Mouse (Mus musculus) adrenal gland, adult 2 months (tissue): ENCODE data around the gene Pcnx. TPM values are rescaled to one million over a fixed set of nuclear protein-coding genes. Genes with fewer than 3 reads are reported as not detected.

ENCODE experiments used
- DNase-seq: peaks from one replicate; pipeline ENCODE4 v3.0.0; 2021
- polyA plus RNA-seq: library from polyadenylated mRNA; depleted of rRNA; stranded (reverse); fragments of >200 nt; gene quantifications from 2 replicates; pipeline ENCODE4 v1.2.3, GENCODE M21; 2012
- total RNA-seq, 2 experiments: library from RNA; stranded (reverse); gene quantifications; 2 replicates each; pipeline ENCODE4 v1.2.3; 2021

The Pcnx gene
- total and polyA plus RNA-seq, 3 experiments = 23.4 to 56.5 (median 48.7) TPM

DNA sequence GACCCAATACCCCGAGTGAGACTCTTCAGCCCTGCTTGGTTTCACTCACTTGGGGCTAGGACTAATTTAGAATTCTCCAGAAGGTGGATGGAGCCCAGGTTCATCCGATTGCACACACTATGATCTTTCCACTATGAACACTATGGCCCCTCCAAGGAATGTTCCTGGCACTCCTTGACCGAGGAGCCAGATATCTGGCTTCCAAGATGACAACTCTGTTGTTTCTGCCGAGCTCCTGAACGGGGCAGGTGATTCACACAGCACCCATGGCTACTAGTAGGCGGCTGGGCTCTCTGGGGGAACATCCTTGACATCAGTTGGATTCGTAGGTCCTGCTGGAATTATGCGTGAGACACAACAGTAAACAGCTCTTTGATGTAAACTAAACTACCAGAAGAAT is 4.8 kb upstream of the Pcnx start:
- no peak for DNase-seq

DNA sequence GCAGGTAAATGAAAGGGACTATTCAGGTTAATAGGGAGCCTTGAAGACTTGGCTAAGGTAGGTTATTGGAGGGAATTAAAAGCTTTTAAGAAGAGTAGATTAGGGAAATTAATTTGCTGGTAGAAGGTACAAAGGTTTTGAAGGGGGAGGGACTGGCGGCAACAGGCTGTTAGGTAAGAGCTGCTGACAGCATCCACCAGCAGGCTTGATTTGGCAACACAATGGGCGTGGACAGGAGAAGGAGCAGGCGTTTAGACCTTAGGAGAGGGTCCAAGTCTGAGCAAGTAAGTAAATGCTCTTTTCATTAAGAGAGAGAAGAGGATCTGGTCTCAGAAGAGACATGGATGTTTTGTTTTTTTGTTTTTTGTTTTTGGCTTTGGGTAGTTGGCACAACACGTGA is 3.1 kb upstream of the Pcnx start:
- DNase-seq = peak; percentile 49

DNA sequence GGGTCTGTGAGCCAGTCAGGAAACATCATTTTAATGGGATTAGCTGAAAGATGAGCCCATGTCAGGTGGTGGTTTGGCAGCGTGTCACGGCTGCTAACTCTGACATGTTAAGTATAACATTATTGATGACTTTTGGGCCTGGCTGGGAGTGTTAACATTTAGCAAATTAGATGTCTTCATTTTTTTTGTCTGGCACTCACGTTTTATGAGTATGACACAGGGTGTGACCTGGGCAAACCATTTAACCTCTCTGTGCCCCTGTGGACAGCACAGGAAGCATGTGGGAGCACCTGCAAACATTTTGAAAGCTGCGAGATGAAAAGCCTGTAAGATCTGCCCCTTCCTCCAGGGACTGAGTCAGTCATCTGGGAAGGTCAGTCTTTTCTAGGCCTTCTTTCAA is 2.6 kb upstream of the Pcnx start:
- DNase-seq = peak; percentile 57

DNA sequence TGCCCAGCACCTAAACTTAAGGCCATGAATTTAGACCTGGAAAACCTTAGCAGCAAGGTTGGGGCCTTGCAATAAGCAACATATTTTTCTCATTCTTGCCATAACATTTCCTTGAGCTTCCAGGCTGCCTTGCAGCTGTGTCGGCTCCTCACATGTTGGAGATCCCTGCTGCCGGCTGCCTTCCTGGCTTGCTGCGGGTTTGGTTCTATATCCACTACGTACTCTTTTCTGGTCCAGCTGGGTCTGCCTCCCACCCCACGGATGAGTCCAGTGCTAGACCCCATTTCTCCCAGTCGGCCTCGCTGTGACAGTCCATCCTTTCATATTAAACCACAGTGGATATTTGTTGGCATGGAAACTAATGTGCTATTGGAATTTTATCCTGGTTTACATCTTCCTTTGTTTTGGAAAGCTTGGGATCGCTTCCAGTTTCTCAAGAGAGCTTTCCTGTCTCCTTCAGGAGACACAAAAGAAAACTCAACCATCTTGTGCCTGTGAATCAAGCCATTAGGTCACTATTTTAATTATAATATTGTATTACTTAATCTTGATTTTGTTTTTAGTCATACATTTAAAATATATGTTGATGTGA is 1.7 kb upstream of the Pcnx start:
- DNase-seq = no peak

DNA sequence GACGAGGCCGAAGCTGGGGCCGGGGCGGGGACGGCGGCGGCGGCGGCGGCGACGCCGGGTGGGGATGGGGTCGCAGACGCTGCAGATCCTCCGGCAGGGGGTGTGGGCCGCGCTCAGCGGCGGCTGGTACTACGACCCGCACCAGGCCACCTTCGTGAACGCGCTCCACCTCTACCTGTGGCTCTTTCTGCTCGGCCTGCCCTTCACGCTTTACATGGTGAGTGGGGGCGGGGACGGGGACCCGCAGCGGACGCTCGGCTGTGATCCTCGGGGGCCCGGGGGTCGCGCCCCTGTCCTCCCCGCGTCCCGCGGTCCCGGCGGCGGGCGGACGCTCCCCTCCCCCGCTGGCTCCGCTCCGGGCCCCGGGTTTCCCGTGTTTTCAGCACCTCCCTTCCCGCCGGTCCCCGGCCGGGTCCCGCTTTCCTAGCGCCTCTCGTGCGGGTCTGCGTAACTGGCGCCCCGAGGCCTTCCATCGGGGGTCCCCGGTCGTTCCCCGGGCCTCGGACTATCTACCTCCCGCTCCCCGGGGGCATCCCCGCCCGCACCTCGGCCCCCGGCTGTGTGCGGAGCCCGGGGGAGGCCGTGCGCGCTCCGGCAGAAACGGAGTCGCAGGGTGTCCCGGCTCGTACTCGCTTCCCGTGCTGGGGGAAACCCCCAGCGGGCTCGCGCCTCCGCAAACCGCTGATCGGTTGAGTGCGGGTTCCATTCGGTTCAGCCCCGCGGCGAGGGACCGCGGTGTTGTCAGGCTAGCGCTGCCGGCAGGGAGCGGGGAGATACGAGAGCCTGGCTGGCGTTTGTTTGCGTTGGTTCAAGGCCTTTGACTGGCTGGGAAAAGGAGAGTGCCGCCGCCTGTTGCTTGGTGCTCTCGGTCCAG is 722 bp downstream of the Pcnx start:
- peak; percentile 86 for DNase-seq

DNA sequence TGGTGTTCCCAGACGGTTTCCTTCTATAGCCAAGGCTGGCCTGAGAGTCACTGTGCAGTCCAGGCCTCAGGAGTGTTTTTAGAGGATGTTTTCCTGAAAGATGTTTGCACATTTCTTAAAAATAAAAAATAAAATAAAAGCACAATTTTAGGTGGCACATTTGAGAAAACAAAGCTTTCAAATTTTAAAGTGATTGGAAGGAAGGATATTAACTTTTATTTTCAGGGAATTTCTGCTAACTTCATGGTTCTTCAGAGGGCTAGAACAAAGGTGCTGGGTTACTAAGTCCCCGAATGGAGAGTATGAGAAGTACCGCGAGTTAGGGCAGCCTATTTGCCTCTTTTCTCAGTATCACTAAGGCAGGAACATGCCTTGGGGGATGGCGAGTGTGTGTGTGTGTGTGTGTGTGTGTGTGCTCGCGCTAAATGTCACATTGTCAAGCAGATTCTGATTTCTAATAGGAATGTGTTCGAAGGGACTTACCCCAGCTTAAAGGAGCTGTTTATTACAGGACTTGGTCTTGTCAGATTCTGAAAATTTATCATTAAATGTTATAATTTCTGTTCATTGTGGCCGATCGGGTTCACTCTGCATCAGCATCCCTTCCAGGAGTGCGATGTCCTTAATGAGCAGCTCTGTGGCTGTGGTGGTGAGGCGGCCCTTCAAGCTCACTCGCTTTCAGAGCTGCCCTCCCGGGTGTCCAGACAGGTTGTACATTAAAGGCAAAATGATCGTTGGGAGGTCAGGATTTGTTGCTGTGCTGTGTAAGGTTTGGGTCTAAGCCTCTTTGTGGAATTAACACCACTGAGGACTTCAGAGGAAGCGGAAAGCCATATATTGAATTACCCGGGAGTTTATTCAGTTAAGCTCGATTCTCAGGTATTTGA is 1.6 kb downstream of the Pcnx start:
- DNase-seq = no peak

DNA sequence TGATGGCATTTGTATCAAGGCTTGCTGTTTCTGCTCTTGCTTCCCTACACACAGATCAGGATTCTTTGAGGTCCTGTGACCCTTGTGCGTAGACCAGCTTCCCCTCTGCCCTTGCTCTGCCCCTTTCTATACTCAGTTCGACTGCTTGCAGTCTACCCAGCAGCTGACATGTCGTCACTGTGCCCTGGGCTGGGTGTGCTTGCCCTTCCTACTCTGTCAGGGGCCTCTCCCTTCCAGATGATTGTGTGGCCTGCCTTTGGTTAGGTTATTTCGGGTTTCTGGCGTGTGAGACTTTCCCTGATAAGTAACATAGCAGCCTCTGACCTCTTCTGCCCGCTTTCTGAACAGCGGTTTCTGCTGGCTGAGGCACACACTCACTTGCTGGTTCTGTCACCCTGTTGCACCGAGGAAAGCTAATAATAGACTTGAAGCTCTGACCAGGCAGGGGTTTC is 2.6 kb downstream of the Pcnx start:
- DNase-seq = peak; percentile 14

DNA sequence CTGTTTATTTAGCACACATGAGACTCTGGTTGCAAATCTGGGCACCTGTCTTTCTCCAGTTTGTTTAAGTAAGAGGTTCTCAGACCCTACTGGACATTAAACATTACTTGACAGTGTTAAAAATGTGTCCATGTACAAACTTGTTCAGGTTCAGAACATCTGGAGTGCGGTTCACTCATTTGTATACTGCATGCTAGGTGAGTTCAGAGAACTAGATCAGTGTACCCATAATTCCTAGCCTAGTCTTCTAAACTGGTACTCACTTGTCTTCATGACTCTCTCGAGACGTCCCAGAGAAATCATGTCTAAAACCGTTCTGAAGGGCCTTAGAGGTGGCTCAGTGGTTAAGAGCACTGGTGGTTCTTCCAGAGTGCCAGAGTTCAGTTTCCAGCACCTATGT is 4.1 kb downstream of the Pcnx start:
- DNase-seq = no peak

DNA sequence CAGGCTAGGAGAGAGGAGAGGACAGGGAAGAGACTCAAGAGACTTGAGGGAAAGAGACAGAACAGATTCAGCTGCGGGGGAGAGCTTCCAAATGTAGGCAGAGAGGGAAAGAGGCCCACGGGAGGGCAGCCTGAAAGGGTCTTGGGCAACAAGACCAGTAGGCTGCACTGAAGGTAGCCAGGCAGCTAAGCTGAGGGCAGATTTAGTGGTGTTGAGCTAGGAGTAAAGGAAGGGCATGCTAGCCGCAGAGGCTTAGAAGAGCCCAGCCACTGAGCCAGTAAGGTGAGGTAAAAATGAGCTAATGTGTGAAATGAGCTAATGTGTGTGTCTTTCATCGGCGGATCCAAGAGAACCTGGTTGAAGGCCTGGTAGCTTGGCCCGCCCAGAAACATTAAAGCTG is 5.4 kb downstream of the Pcnx start:
- DNase-seq = no peak

DNA sequence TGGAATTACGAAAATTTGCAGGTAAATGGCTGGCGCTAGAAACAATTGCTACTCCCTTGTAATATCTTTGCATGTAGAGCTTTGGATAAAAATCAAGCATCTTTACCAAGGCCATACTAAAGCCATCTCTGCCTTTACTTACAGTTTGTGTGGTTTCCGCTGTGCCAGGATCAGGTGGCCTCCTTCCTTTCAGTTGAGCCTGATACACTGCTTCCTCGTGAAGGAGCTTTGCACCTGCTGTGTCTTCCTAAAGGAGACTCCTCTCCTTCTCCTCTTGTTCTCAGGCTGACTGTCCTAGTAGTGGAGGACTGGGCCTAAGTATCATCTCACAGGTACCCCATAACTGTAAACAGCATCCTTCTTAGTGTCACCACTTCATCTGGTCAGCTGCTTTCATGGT is 7.5 kb downstream of the Pcnx start:
- no peak for DNase-seq

DNA sequence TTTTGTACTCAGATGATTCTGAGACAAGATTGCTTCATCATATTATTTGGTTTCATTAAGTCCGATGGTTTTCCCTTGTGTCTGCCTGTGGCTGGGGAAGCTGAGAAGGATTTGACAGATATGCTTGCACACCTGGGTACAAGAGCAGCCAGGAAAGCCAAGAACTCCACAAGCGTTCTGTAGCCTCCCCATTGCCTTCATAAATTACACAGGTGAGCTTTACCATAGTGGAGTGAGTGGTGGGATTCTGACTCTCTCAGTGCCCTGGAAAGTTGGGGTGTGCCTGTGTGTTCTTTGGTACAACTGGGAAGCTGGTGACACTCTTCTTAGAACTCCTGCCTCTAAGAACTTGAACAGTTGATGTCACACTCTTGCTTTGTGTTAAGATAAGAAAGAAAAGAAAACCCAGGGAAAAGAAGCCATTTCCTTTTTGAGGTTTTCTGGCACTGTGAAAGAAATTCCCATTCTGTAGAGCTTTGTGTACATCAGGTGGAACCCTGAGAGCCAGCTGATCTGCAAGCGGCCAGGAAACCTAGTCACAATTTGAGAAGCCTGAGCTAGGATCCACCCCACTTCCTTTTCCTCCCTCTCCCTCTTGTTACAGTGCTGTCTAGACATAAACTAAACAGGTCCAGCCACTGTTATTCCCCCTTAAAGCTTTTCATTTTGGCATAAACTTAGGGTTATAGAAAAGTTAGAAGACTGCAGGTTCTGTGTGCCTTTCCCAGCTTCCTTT is 9.6 kb downstream of the Pcnx start:
- DNase-seq = no peak

DNA sequence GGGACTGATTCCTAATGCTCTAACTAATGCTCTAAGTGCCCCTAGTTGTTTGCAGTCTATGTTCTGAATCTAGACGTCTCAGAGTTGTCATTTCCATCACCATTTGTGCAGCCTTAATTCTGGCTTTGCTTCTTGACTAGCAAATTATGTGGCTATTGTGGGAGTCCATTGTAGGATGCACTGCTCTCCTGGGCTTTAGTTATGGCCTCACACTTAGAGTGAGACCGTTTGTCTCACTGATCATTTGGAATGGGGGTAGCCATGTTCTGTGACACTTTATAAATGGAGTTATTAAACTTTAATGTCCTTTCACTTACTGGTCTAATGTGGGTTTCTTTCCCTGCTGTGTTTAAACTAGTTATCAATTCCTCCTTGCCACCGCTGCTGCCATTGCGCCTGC is 13.5 kb downstream of the Pcnx start:
- DNase-seq = no peak

DNA sequence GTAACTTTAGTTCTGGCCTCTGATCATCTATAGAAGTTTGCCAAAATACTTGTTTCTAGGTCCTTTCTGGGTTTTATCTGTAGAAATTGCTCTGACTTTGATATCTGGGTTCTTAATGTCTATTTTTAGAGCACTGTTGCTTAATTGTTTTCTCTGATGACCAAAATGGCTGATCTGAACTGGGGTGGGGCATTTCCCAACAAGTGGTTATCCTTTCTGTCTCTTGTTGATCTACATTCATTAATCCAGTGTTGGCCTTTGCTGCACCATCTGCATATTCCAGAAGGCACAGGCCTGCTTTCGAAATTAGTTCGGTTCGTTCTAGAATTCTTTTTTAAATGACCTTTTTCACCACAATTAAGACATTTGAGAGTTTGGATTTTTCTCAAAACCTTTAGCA is 20.3 kb downstream of the Pcnx start:
- DNase-seq = no peak

DNA sequence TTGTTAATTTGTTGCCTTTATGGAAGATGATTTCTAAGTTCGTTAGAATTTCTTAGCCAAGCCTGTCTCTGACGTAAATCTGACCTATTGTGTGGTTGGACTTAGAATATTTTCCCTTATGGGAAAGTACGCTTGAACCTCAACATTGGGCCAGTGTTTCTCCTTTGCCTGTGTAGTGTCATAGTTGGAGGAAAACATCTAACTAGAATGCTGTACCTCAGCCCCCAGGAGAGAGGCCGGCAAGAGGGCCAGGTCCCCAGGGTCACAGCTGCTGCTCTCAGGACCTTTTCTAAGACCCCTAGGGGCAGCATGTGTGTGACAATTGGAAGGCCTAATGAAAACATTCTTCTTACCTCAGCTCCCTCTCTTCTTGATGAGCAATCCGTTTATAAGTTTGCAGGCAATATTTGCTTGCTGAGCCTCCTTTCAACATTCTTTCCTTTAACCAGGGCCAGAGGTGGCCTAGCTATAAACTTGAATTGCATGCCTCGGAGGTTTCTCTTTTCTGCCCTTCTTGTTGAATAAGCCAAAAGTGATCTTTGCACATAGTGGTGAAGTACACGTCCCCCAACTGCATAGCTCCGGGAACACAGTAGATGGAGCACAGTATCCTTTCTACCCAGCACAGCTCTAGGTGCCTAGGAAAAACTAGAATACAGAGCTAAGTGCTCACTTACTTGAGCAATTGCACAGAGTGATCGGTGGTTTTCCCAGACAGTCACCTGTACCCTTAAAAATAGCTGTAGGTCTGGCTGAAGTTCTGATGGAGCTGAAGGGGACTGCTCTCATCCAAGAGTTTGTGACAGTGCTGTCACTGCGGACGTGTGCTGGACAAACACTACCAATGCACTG is 23.7 kb downstream of the Pcnx start:
- DNase-seq = no peak

DNA sequence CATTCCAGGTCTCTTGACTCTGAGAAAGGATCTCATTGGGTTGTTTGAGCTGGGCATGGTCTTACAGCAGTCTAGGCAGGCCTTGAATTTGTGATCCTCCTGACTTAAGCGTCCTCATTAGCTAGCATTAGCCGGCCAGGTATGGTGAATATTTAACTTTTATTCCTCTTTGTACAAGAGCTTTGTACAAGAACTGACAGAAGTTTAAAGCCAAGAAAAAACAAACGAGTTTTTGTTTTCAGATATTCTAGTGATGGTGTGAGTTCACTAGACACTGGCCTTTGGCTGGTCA is 24.2 kb downstream of the Pcnx start:
- DNase-seq = no peak

DNA sequence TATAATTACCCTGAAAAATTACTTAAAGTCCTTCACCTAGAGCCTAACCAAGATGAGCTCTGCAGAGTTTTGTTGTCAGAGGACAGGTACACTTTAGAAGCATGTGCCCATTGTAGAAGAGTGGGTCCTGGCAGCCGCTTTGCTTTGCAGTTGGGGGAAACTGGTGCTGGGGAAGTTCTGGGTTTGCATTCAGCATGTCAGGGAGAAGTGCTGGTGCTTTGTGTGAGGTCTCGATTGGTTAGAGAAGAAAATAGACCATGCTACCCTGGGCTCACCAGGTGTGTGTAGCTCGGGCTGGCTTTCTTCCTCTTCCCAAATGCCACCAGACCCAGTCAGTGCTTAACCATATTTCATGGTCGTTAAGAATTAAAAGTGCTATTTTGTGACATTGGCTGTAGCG is 25.2 kb downstream of the Pcnx start:
- no peak for DNase-seq

DNA sequence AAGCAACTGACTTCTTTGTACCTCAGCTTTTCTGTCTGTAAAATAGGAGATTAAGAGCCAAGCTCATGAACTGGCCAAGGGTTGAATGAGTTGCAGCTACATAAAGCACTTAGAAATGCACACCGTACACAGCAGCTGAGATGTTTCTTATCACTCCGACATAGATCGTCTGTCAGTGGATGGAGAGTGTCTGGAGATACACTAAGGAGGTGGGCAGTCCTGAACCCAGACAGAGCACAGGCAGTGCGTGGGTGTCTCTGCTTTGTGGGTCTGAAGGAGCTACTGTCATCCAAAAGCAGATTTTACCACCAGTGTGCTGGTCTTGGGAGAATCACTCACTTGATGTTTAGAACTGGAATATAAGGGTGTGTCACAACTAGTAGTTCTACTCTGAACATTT is 26.2 kb downstream of the Pcnx start:
- DNase-seq = no peak

DNA sequence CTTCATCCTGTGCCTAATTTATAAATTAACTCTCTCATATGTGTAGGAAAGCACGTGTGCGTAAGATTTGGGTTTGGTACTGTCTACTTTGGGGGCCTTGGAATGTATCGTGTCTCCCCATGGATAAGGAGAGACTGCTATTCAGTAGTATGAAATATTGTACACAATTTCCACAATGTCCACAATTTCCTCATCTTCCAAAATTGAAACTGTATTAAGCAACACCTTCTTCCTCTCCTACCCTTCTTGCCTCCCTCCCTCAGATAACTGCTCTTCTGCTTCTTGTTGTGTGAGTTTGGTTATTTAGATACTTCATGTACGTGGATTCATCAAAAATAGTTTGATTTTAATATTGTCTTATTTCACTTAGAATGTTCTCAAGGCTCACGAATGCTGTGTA is 29.1 kb downstream of the Pcnx start:
- DNase-seq = no peak

DNA sequence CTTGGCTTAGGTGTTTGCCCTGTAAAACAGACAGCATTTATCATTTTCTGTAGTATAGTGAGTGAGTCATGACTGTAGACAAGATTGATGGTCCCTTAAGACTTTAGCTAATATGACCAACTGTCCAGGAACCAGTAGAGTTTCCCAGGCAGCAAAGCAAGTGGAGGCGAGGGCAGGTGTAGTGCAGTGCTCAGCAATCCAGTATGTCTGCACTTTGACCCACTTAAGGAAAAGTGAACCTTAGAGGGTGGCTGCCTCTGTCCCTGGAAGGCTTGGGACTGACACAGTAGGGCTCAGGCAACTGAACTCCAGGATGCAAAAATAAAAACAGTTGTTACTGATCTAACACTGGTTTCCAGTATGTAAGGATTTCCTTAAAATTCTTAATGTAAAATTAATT is 32.1 kb downstream of the Pcnx start:
- no peak for DNase-seq

DNA sequence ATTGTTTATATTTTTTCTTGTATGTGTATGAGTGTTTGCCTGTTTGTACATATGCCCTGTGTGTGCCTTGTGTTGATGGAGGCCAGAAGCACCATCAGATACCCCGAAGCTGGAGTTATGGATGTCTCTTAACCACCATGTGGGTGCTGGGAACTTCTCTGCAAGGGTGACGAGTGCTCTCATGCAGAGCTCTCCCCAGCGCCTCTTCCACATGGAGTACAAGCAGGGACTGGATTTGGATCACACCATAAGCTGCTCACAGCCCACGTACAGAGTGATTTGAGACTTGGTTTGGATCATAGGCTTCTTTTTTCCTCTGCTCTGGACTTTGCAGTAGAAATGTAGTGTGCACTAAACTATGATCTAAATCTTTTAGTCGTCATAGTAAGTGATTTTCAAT is 34.5 kb downstream of the Pcnx start:
- no peak for DNase-seq

DNA sequence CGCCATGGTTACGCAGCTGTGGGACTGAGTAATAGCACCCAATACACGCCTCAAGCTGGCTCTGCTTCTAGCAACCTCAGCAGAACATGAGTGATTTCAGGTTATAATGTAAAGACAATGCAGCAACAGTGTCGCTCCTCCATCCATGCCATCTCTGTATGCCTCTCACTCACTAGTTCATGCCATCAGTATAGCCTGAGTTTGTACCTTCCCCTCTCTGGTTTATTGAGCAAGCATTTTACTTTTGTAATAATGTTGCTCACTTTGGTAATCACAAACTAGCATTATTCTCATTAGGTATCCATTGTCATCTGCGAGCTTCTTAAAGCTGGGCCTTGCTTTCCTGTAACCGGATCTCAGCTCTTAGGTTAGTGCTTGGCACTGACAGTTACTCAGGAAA is 36.2 kb downstream of the Pcnx start:
- DNase-seq = no peak
